Mouse (Mus musculus) heart, postnatal 0 days (tissue): ENCODE measurements around the gene Olfr876.

Experiments
- CTCF ChIP-seq: IDR thresholded peaks from 2 replicates; pipeline ENCODE4 v1.5.1; 2016; ENCODE audit warnings: antibody characterized with exemption, control low read depth, low read depth
- EP300 ChIP-seq: IDR thresholded peaks from 2 replicates; pipeline ENCODE4 v1.6.1; 2016; ENCODE audit warnings: antibody characterized with exemption, low read depth

DNA sequence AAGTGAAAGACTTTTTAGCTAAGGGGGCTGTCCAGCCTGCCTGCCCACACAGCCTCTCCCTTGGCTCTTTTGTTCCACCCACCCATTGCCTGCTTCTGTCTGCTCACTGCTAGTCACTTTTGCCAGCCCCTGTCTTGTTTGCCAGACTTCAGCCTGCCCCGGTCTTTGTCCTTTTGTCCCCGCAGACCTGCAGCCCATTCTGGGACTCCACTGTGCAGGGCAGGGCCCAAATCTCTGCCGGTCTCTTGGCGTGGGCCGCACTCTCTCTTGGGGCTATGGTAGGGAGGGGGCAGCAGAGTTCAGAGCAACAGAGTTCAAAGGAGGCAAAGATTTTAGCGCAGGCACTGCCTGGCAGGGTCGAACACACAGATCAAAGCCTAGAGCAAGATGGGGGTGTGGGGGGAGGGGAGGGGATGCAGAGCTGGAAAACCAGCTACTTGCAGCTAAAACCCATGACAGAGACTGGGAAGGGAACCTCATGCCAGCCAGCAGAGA, 20.0 kb upstream of the Olfr876 start:
- TF ChIP-seq CTCF (no peak), EP300 (no peak)
